Mouse (Mus musculus) left cerebral cortex, postnatal 10 days (tissue): ENCODE data around the gene Trim50. TPM values are rescaled to one million over a fixed set of nuclear protein-coding genes. Genes with fewer than 3 reads are reported as not detected.

Source experiments
- DNase-seq, 2 experiments: peaks; one replicate each; pipeline ENCODE4 v3.0.0; 2021 to 2022; ENCODE audit warnings: low spot score in 2 of 2, mixed read lengths in 1 of 2; ENCODE audit errors: extremely low spot score in 1 of 2
- intact Hi-C: fragments of 180-260 bp; cut with DNase I; formaldehyde crosslinking; loops from one replicate; pipeline ENCODE4 v1.15.1; 2025
- total RNA-seq, 2 experiments: library from RNA; stranded (reverse); gene quantifications; 2 replicates each; pipeline ENCODE4 v1.2.3; 2021

The Trim50 gene
- total RNA-seq = not detected

GRCm38 (mm10) chr5:135352995-135353394 lies at the start of gene Trim50:
Gene Trim50 (plus strand): TSS chr5:135353295.
- intact Hi-C loops = no loop called here

GRCm38 (mm10) chr5:135306321-135306965 lies 46.7 kb upstream of the Trim50 start:
- intact Hi-C loops = no loop called here

More at GRCm38 (mm10) chr5:135352995-135353394, at the start of gene Trim50:
- DNase-seq = no peak

GRCm38 (mm10) chr5:135316177-135316576 lies 36.9 kb upstream of the Trim50 start:
- intact Hi-C loops = no loop called here
- DNase-seq = no peak

More at GRCm38 (mm10) chr5:135306321-135306965, 46.7 kb upstream of the Trim50 start:
- no peak for DNase-seq

- intact Hi-C loops = no loop called here
- DNase-seq = no peak
Observed at GRCm38 (mm10) chr5:135319856-135320255, 33.2 kb upstream of the Trim50 start.

GRCm38 (mm10) chr5:135322197-135322596 lies 30.9 kb upstream of the Trim50 start:
- DNase-seq = no peak
- intact Hi-C loops = no loop called here

GRCm38 (mm10) chr5:135326121-135326659 lies 26.9 kb upstream of the Trim50 start:
- no peak for DNase-seq
- intact Hi-C loops = no loop called here

GRCm38 (mm10) chr5:135329471-135329870 lies 23.6 kb upstream of the Trim50 start:
- DNase-seq = no peak
- intact Hi-C loops = no loop called here

- no peak for DNase-seq
- intact Hi-C loops = no loop called here
Observed at GRCm38 (mm10) chr5:135330201-135330600, 22.9 kb upstream of the Trim50 start.

- no peak for DNase-seq
- intact Hi-C loops = no loop called here
Observed at GRCm38 (mm10) chr5:135331161-135331560, 21.9 kb upstream of the Trim50 start.

GRCm38 (mm10) chr5:135337575-135337974 lies 15.5 kb upstream of the Trim50 start:
- DNase-seq = no peak
- intact Hi-C loops = no loop called here

- intact Hi-C loops = loop anchor here (10.0 kb wide), 1 partner anchor 241 kb away; no protein-coding TSS in a partner anchor
- DNase-seq = peak in 1 of 2 experiments; percentile 18
Observed at GRCm38 (mm10) chr5:135345989-135346388, 7.1 kb upstream of the Trim50 start.

GRCm38 (mm10) chr5:135346430-135346829 lies 6.7 kb upstream of the Trim50 start:
- no peak for DNase-seq
- intact Hi-C loops = loop anchor here (10.0 kb wide), 1 partner anchor 242 kb away; no protein-coding TSS in a partner anchor

- intact Hi-C loops = loop anchor here (10.0 kb wide), 1 partner anchor 243 kb away; no protein-coding TSS in a partner anchor
- DNase-seq = no peak
Observed at GRCm38 (mm10) chr5:135347511-135348011, 5.5 kb upstream of the Trim50 start.

- DNase-seq = no peak
- intact Hi-C loops = loop anchor here (10.0 kb wide), 1 partner anchor 245 kb away; no protein-coding TSS in a partner anchor
Observed at GRCm38 (mm10) chr5:135349862-135350261, 3.2 kb upstream of the Trim50 start, which contains the start of gene Fkbp6. Gene Fkbp6 (minus strand): TSS chr5:135350044.

- no peak for DNase-seq
- intact Hi-C loops = no loop called here
Observed at GRCm38 (mm10) chr5:135351606-135352005, 1.5 kb upstream of the Trim50 start.

GRCm38 (mm10) chr5:135353564-135353963 lies 469 bp downstream of the Trim50 start:
- DNase-seq = no peak
- intact Hi-C loops = no loop called here

- intact Hi-C loops = no loop called here
- no peak for DNase-seq
Observed at GRCm38 (mm10) chr5:135356090-135356489, 3.0 kb downstream of the Trim50 start.

- peak in 1 of 2 experiments; percentile 67 for DNase-seq
- intact Hi-C loops = no loop called here
Observed at GRCm38 (mm10) chr5:135357556-135357955, 4.5 kb downstream of the Trim50 start.

GRCm38 (mm10) chr5:135359772-135360171 lies 6.7 kb downstream of the Trim50 start:
- intact Hi-C loops = no loop called here
- no peak for DNase-seq

- intact Hi-C loops = no loop called here
- no peak for DNase-seq
Observed at GRCm38 (mm10) chr5:135362572-135362971, 9.5 kb downstream of the Trim50 start.
